Mouse (Mus musculus) G1E (cell line): ENCODE measurements around the gene Popdc2.

ENCODE experiments used
- CTCF ChIP-seq: IDR thresholded peaks from 2 replicates; pipeline ENCODE4 v1.5.1; 2012; ENCODE audit warnings: low read depth, low read length, inconsistent platforms, mixed read lengths
- GATA2 ChIP-seq: IDR thresholded peaks from 2 replicates; pipeline ENCODE4 v1.6.1; 2012; ENCODE audit warnings: low read depth, low read length, inconsistent platforms, borderline replicate concordance
- POLR2AphosphoS5 ChIP-seq: IDR thresholded peaks from 2 replicates; pipeline ENCODE4 v1.6.1; 2012; ENCODE audit warnings: low read depth, low read length, inconsistent platforms; ENCODE audit not compliant: insufficient replicate concordance
- TAL1 ChIP-seq: conservative IDR thresholded peaks from 2 replicates; pipeline ENCODE4 v1.6.1; 2012; ENCODE audit warnings: low read depth, low read length, inconsistent platforms, mixed read lengths

DNA sequence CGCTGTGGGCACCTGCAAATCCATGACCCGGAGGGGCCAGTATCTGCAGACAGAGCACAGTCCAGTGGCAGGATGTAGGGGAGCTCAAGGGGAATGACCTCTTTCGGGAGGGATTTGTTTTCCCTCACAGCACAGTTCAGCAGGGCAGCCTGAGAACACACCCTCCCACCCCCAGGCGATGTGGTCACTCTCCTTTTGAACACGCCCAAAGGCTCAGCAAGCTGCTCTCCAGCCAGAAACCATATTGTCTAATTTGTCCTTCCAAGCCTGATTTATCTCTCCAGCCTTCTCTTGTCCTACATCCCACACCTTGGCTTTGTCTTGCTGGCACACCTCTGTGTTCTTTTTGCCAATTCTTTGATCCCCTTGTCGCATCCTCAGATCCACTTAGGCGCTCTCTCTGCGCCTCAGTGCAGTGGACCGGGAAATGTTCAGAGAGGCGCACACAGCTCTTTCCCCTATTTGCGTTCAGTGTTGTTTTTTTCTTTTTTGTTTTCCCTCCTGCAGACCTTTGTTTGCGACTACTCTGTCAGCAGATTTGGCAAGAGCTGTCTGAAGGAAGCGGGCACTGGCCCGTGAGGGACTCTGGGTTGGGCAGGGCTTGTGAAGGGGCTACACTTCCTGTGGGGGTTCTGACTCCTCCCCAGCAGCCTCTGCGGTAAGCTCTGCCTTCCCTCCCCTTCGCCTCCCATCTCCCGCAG, 37.7 kb downstream of the Popdc2 start:
- TF ChIP-seq CTCF (no peak), TAL1 (no peak), POLR2AphosphoS5 (no peak), GATA2 (no peak)
